Mouse (Mus musculus) CH12F3 (cell line): ENCODE measurements at regions not wholly inside any gene's neighbourhood (a gene's known extent, or its start where the extent isn't known, plus 50 kb on each side); places are given as distances from the start of the nearest gene placed in this dataset.

Experiments used
- in situ Hi-C: fragments of 300-500 bp; cut with MboI; formaldehyde crosslinking; loops from 2 replicates; pipeline ENCODE4 v1.14.3; 2020; ENCODE audit warnings: low sequenced_read_pairs

- in situ Hi-C loops, result no loop called here
Observed at GRCm38 (mm10) chr16:95189114-95189513, 68.2 kb upstream of the Kcnj15 start.

- in situ Hi-C loops, result no loop called here
Observed at GRCm38 (mm10) chr16:95194151-95194550, 63.2 kb upstream of the Kcnj15 start.

- in situ Hi-C loops, result no loop called here
Observed at GRCm38 (mm10) chr16:95196141-95196540, 61.2 kb upstream of the Kcnj15 start.

- in situ Hi-C loops, result no loop called here
Observed at GRCm38 (mm10) chr16:95196622-95197021, 60.7 kb upstream of the Kcnj15 start.

GRCm38 (mm10) chr16:95198795-95199563, 58.4 kb upstream of the Kcnj15 start:
- in situ Hi-C loops, result no loop called here

- in situ Hi-C loops, result loop anchor here (25.0 kb wide), 1 partner anchor 760 kb away; no protein-coding TSS in a partner anchor
Observed at GRCm38 (mm10) chr16:95202126-95202883, 55.1 kb upstream of the Kcnj15 start.

GRCm38 (mm10) chr16:95203026-95203425, 54.3 kb upstream of the Kcnj15 start:
- in situ Hi-C loops, result loop anchor here (25.0 kb wide), 1 partner anchor 759 kb away; no protein-coding TSS in a partner anchor

- in situ Hi-C loops, result loop anchor here (25.0 kb wide), 1 partner anchor 759 kb away; no protein-coding TSS in a partner anchor
Observed at GRCm38 (mm10) chr16:95203790-95204189, 53.6 kb upstream of the Kcnj15 start.

GRCm38 (mm10) chr16:95204507-95204906, 52.9 kb upstream of the Kcnj15 start:
- in situ Hi-C loops, result loop anchor here (25.0 kb wide), 1 partner anchor 758 kb away; no protein-coding TSS in a partner anchor

GRCm38 (mm10) chr16:95206445-95206844, 50.9 kb upstream of the Kcnj15 start:
- in situ Hi-C loops, result loop anchor here (25.0 kb wide), 1 partner anchor 756 kb away; no protein-coding TSS in a partner anchor

GRCm38 (mm10) chr16:95207547-95207946, 49.8 kb upstream of the Kcnj15 start:
- in situ Hi-C loops, result loop anchor here (25.0 kb wide), 1 partner anchor 755 kb away; no protein-coding TSS in a partner anchor
